Mouse (Mus musculus) B cell, adult 67 days (primary cell): ENCODE data around the gene Rtl6. TPM values are rescaled to one million over a fixed set of nuclear protein-coding genes. Genes with fewer than 3 reads are reported as not detected.

Experiments
- total RNA-seq, 2 experiments: library from RNA; stranded (reverse); gene quantifications; 4 replicates each; pipeline ENCODE4 v1.2.4; 2023

The Rtl6 gene
- total RNA-seq: 10 to 100 TPM; 13.9 to 21.5 TPM

DNA sequence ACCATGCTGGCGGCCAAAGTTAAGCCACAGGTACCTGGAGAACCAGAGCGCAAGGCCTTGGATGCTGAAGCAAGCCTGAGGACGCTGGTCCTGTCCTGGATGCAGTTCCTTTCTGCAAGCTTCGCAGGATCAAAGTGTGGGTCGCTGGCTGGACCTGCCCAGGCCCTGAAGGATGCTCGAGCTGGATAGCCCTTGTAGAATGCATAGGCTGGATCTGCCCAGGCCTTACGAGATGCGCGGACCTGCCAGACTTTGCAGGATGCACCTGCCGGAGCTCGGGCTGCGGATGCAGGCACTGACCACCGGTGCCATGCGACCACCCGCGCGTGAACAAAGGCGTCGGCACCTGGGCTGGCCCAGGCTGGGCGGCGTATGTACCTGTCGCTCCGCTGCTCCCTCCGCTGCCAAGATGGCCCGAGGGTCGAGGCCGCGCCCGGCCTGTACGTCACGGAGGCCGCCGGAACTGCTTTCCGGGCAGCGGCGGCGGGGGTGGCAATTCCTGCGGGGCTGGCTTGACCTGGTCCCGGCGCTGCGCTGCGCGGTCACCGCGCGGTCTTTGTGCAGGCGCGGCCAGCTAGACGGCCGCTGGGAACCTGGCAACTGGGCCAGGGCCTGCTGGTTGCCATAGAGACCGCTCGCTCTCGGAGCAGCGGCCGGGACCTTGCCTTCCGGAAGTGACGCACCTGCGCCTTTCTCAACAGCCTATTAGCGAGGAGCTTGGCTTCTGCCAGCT, at the start of gene Rtl6:
Rtl6 (minus strand) TSS at position 635 of the 733 bp plus-strand sequence.

Other genes with a start within 250 kb of the Rtl6 start
- 100 to 1,000 TPM; 101 to 108 TPM for gene Parvg, start 233.8 kb downstream of the Rtl6 start, total RNA-seq
- not detected for gene Shisal1, start 110.7 kb downstream of the Rtl6 start, total RNA-seq
- 100 to 1,000 TPM in 1 of 2 experiments, 10 to 100 TPM in 1; 99.2 to 110 TPM for gene Prr5, start 111.8 kb upstream of the Rtl6 start, total RNA-seq
- gene Arhgap8, start 162.2 kb upstream of the Rtl6 start, total RNA-seq: 1 to 10 TPM; 2.4 to 4.0 TPM